Mouse (Mus musculus) right cerebral cortex, adult 2 months (tissue): Measurements from ENCODE around the gene Slfn2.

Experiments used
- DNase-seq, 2 experiments: peaks; one replicate each; pipeline ENCODE4 v3.0.0; 2021 to 2022; ENCODE audit warnings: low spot score in 2 of 2

Gene Slfn2

GRCm38 (mm10) chr11:83077714-83078422 lies 13.0 kb downstream of the Slfn2 start:
- DNase-seq: no peak

GRCm38 (mm10) chr11:83078423-83079140 lies 13.7 kb downstream of the Slfn2 start:
- no peak for DNase-seq

- DNase-seq: no peak
Measured at GRCm38 (mm10) chr11:83079487-83080199, 14.7 kb downstream of the Slfn2 start.

GRCm38 (mm10) chr11:83082741-83083473 lies 18.0 kb downstream of the Slfn2 start:
- DNase-seq: no peak

- no peak for DNase-seq
Measured at GRCm38 (mm10) chr11:83084161-83084560, 19.2 kb downstream of the Slfn2 start.

GRCm38 (mm10) chr11:83084761-83085160 lies 19.8 kb downstream of the Slfn2 start:
- DNase-seq: no peak

- peak; percentile 34 for DNase-seq
Measured at GRCm38 (mm10) chr11:83115138-83115537, 50.2 kb downstream of the Slfn2 start.

GRCm38 (mm10) chr11:83116597-83117227 lies 51.8 kb downstream of the Slfn2 start, which contains the start of gene Slfn1:
Gene Slfn1 (plus strand): TSS chr11:83116849.
- no peak for DNase-seq

- DNase-seq: no peak
Measured at GRCm38 (mm10) chr11:83118056-83118455, 53.1 kb downstream of the Slfn2 start.
